Mouse (Mus musculus) kidney, postnatal 0 days (tissue): ENCODE results near the gene Mrpl44. TPM values are rescaled to one million over a fixed set of nuclear protein-coding genes. Genes with fewer than 3 reads are reported as not detected.

Experiments
- ATAC-seq: fragments of 200-750 bp; cut with Nextera tagmentation; replicated peaks from 2 replicates; pipeline ENCODE4 v1.8.0; 2017; ENCODE audit warnings: low read depth, moderate number of reproducible peaks, moderate TSS enrichment, moderate library complexity; ENCODE audit not compliant: low FRiP score
- DNase-seq: peaks from one replicate; pipeline ENCODE4 v3.0.0-alpha.2; 2016; ENCODE audit warnings: low spot score
- H3K27ac ChIP-seq: fragments of 300-500 bp; sonication (generic); 2 replicates; pipeline ENCODE4 v1.5.1; 2014; ENCODE audit warnings: mild to moderate bottlenecking
- H3K27me3 ChIP-seq: fragments of 300-500 bp; sonication (generic); 2 replicates; pipeline ENCODE4 v1.6.1; 2014; ENCODE audit warnings: low read length, mixed read lengths; ENCODE audit not compliant: insufficient read depth
- H3K36me3 ChIP-seq: fragments of 300-500 bp; sonication (generic); 2 replicates; pipeline ENCODE4 v1.6.1; 2014; ENCODE audit warnings: low read length, mixed read lengths; ENCODE audit not compliant: insufficient read depth
- H3K4me1 ChIP-seq: fragments of 300-500 bp; sonication (generic); replicated peaks from 2 replicates; pipeline ENCODE4 v1.6.1; 2014; ENCODE audit warnings: antibody characterized with exemption, low read length, mixed read lengths; ENCODE audit not compliant: insufficient read depth
- H3K4me2 ChIP-seq: fragments of 300-500 bp; sonication (generic); 2 replicates; pipeline ENCODE4 v1.6.1; 2014; ENCODE audit warnings: mild to moderate bottlenecking, low read length, moderate library complexity, mixed read lengths
- H3K4me3 ChIP-seq: fragments of 300-500 bp; sonication (generic); replicated peaks from 2 replicates; pipeline ENCODE4 v1.5.1; 2014; ENCODE audit warnings: low read depth, low read length
- H3K9ac ChIP-seq: fragments of 300-500 bp; sonication (generic); 2 replicates; pipeline ENCODE4 v1.6.1; 2014; ENCODE audit warnings: low read depth, low read length
- H3K9me3 ChIP-seq: fragments of 300-500 bp; sonication (generic); replicated peaks from 2 replicates; pipeline ENCODE4 v1.6.1; 2016; ENCODE audit warnings: low read length, inconsistent platforms, mixed read lengths
- CTCF ChIP-seq: IDR thresholded peaks from 2 replicates; pipeline ENCODE4 v1.5.1; 2016; ENCODE audit warnings: antibody characterized with exemption, low read depth, mild to moderate bottlenecking, moderate library complexity
- WGBS: fragments of 180-500 bp; shearing (Covaris S2); extraction: QIAGEN DNeasy Blood & Tissue Kit; methylation state at CpG from one replicate; pipeline ENCODE4 v1.1.7; 2014; 5-methylcytosine and 5-hydroxymethylcytosine counted together
- polyA plus RNA-seq: library from polyadenylated mRNA; unstranded; fragments of >200 nt; fragmentation: Nextera tagmentation; extraction: Ambion mirVana; gene quantifications from 2 replicates; pipeline ENCODE4 v1.2.1, GENCODE M21; 2015

The Mrpl44 gene
- polyA plus RNA-seq, 1 experiment from 2014 or later: 63.7 TPM

DNA sequence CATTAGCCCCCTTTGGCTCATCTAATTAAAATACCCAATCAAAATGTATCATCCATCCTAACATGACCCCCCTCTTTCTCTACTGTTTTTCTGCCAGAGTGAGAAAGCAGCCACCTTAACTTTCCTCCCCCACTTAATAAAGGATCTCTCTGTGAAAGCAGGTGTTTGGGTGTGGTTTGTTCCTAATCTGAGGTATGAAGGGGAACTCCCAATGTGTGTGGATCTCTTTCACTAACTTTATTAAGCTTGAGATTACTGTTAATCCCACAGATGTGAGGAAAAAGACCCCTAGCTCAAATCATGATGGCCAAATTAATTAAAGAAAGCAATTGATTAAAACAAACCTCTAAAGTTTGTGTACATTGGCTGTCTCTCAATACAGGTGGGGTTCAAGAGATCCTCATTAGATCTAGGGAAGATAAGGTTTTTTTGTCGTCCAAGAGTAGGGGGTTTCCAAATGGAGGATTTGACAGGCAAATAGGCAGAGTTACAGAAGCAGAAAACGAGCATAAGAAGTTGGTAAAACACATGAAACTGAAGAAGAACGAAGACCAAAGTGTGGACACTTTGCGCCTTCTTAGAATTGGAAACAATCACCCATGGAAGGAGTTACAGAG, 1.5 kb upstream of the Mrpl44 start:
- Histone ChIP-seq H3K27me3 (no peaks in the 10 kb centered on the region), H3K27ac (no peak overlapping the region), H3K36me3 (peaks cover 4% of the 10 kb centered on the region; the same call in 1 of the 2 replicates), H3K9ac (no peak overlapping the region), H3K4me2 (no peak overlapping the region), H3K4me1 (no peaks in the 10 kb centered on the region), H3K9me3 (no peaks in the 10 kb centered on the region), H3K4me3 (no peak overlapping the region)
- no peak for DNase-seq
- ATAC-seq: no peak
- 83% methylated on average over 4 of the region's 4 CpGs for WGBS
- no peak for TF ChIP-seq CTCF

GRCm38 (mm10) chr1:79778011-79778410, 2.2 kb downstream of the Mrpl44 start:
- no peak overlapping the region for H3K9ac ChIP-seq
- DNase-seq (no peak), ATAC-seq (no peak)
- no peak overlapping the region for H3K4me2 ChIP-seq
- no peaks in the 10 kb centered on the region for H3K4me1 ChIP-seq
- peaks cover 26% of the 10 kb centered on the region for H3K36me3 ChIP-seq
- no peak for TF ChIP-seq CTCF
- H3K9me3 ChIP-seq: no peaks in the 10 kb centered on the region
- no peak overlapping the region for H3K4me3 ChIP-seq
- no peak overlapping the region for H3K27ac ChIP-seq
- H3K27me3 ChIP-seq: no peaks in the 10 kb centered on the region
- WGBS: 79% methylated on average over 11 of the region's 11 CpGs

- Histone ChIP-seq H3K27me3 (no peaks in the 10 kb centered on the region), H3K9ac (no peak overlapping the region), H3K4me2 (no peak overlapping the region), H3K36me3 (peaks cover 26% of the 10 kb centered on the region), H3K27ac (no peak overlapping the region), H3K9me3 (no peaks in the 10 kb centered on the region), H3K4me3 (no peak overlapping the region), H3K4me1 (no peaks in the 10 kb centered on the region)
- DNase-seq (no peak), ATAC-seq (no peak)
- 90% methylated on average over 3 of the region's 3 CpGs for WGBS
- TF ChIP-seq CTCF: peak; percentile 54
These were observed 6.6 kb downstream of the Mrpl44 start for GRCm38 (mm10) chr1:79782433-79782832.

DNA sequence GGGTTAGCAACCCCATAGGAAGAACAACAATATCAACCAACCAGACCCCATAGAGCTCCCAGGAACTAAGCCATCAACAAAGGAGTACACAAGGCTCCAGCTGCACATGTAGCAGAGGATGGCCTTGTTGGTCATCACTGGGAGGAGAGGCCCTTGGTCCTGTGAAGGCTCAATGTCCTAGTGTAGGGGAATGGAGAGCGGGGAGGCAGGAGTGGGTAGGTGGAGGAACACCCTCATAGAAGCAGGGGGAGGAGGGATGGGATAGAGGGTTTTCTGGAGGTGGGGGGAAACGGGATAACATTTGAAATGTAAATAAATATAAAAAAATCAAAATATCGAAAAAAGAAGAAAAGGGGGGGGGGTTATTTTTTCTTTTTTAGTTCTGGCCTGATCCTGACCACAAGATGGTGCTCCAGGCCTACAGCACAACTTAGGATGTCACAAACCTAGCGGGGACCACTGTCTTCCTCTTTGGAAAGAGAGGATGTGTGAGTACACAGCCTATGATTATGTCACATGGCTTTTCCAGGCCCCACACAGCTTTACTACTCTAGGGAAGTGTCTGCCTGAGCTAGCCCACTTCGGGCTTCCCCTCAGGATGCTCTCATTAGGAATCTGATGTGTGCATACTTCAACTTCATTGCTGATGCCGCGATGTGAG, 10.6 kb downstream of the Mrpl44 start:
- H3K27me3 ChIP-seq: no peaks in the 10 kb centered on the region
- H3K36me3 ChIP-seq: peaks cover 12% of the 10 kb centered on the region
- TF ChIP-seq CTCF: peak; percentile 77
- 59% methylated on average over 7 of the region's 7 CpGs for WGBS
- H3K9me3 ChIP-seq: no peaks in the 10 kb centered on the region
- H3K27ac ChIP-seq: no peak overlapping the region
- H3K4me2 ChIP-seq: no peak overlapping the region
- H3K4me1 ChIP-seq: no peaks in the 10 kb centered on the region
- ATAC-seq (no peak), DNase-seq (peak; percentile 79)
- no peak overlapping the region for H3K9ac ChIP-seq
- no peak overlapping the region for H3K4me3 ChIP-seq

GRCm38 (mm10) chr1:79797084-79797483, 21.3 kb downstream of the Mrpl44 start:
- WGBS: 92% methylated on average over 3 of the region's 3 CpGs

DNA sequence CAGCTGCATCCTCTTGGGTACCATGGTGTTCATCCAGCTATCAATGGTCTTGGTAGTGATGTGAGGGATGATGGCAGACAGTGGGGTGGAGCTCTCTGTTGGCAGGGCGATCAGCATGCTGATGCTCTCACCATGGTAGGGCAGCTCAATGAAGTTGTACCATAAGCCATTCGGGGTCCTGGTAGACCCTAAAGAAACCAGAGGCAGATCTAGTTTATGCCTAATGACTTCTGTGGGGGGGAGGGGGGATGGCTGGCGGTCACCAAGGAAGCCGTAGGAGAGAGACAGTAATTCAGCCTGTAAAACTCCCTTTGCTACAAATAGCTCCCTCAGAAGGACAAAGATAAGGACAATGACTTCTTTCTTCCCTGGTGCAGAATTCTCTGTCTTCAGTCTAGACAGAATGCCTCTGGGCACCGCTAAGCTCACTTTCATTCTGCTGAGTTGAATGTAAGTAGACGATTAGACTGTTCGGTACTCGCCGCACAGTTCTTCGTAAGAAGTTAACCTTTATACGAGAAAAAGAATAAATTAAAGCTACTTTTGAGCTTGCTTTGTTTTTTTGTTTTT, 27.1 kb downstream of the Mrpl44 start:
- DNase-seq: no peak
- WGBS: 89% methylated on average over 11 of the region's 11 CpGs

More at GRCm38 (mm10) chr1:79797084-79797483, 21.3 kb downstream of the Mrpl44 start:
- ATAC-seq: no peak
- Histone ChIP-seq H3K36me3 (no peaks in the 10 kb centered on the region), H3K4me1 (no peaks in the 10 kb centered on the region), H3K4me3 (no peak overlapping the region), H3K4me2 (no peak overlapping the region), H3K27ac (no peak overlapping the region), H3K9ac (no peak overlapping the region), H3K9me3 (no peaks in the 10 kb centered on the region), H3K27me3 (no peaks in the 10 kb centered on the region)
- TF ChIP-seq CTCF: no peak
- DNase-seq: no peak

More for the DNA sequence above, 27.1 kb downstream of the Mrpl44 start:
- Histone ChIP-seq H3K4me2 (no peak overlapping the region), H3K9me3 (no peaks in the 10 kb centered on the region), H3K36me3 (no peaks in the 10 kb centered on the region), H3K27me3 (no peaks in the 10 kb centered on the region), H3K4me3 (no peak overlapping the region), H3K9ac (no peak overlapping the region), H3K4me1 (no peaks in the 10 kb centered on the region), H3K27ac (no peak overlapping the region)
- no peak for TF ChIP-seq CTCF
- no peak for ATAC-seq
